Mouse (Mus musculus) stomach, embryonic 16.5 days (tissue): Measurements from ENCODE around the gene Cxcr4. TPM values are rescaled to one million over a fixed set of nuclear protein-coding genes. Genes with fewer than 3 reads are reported as not detected.

Experiments used
- ATAC-seq: fragments of 200-750 bp; cut with Nextera tagmentation; 2 replicates; pipeline ENCODE4 v1.8.0; 2017; ENCODE audit warnings: moderate number of reproducible peaks, moderate TSS enrichment; ENCODE audit not compliant: insufficient read depth, low FRiP score
- H3K27ac ChIP-seq: fragments of 300-500 bp; sonication (generic); 2 replicates; pipeline ENCODE4 v1.5.1; 2014; ENCODE audit warnings: low read length
- H3K27me3 ChIP-seq: fragments of 300-500 bp; sonication (generic); 2 replicates; pipeline ENCODE4 v1.6.1; 2014; ENCODE audit warnings: low read length, control low read depth, mixed read lengths; ENCODE audit not compliant: control insufficient read depth, insufficient read depth
- H3K36me3 ChIP-seq: fragments of 300-500 bp; sonication (generic); 2 replicates; pipeline ENCODE4 v1.6.1; 2014; ENCODE audit warnings: low read length; ENCODE audit not compliant: control insufficient read depth, insufficient read depth
- H3K4me1 ChIP-seq: fragments of 300-500 bp; sonication (generic); 2 replicates; pipeline ENCODE4 v1.6.1; 2014; ENCODE audit warnings: low read length, control low read depth, mixed read lengths; ENCODE audit not compliant: control insufficient read depth, insufficient read depth
- H3K4me2 ChIP-seq: fragments of 300-500 bp; sonication (generic); 2 replicates; pipeline ENCODE4 v1.6.1; 2014; ENCODE audit warnings: low read depth, low read length, mixed read lengths
- H3K4me3 ChIP-seq: fragments of 300-500 bp; sonication (generic); replicated peaks from 2 replicates; pipeline ENCODE4 v1.5.1; 2014; ENCODE audit warnings: mild to moderate bottlenecking, low read length
- H3K9ac ChIP-seq: fragments of 300-500 bp; sonication (generic); 2 replicates; pipeline ENCODE4 v1.6.1; 2014; ENCODE audit warnings: low read length
- H3K9me3 ChIP-seq: fragments of 300-500 bp; sonication (generic); replicated peaks from 2 replicates; pipeline ENCODE4 v1.6.1; 2016; ENCODE audit warnings: low read length, control low read depth; ENCODE audit not compliant: control insufficient read depth
- WGBS: fragments of 180-500 bp; shearing (Covaris S2); extraction: QIAGEN DNeasy Blood & Tissue Kit; methylation state at CpG from one replicate; pipeline ENCODE4 v1.1.7; 2014; 5-methylcytosine and 5-hydroxymethylcytosine counted together
- polyA plus RNA-seq: library from polyadenylated mRNA; unstranded; fragments of >200 nt; fragmentation: Nextera tagmentation; extraction: Ambion mirVana; gene quantifications from 2 replicates; pipeline ENCODE4 v1.2.1, GENCODE M21; 2015

Cxcr4 gene
- polyA plus RNA-seq, 1 experiment from 2014 or later = 7.6 TPM

DNA sequence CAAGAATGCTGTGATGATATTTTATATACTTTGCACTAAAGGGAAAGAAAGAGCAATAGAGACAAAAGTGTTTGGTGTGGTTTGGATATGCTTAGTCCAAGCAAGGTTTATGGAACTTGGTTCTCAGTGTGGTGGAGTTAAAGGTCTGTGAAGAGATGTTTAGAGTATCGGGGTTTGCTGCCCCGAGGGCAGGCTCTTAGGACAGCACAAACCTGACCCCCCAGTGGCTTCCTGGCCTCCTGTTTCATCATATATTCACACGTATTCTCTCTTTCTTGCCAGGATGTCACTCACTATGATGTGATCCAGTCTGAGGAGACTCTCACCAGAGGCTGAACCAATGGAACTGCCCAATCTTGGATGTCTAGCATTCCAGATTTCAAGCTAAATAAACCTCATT lies 43.1 kb downstream of the Cxcr4 start:
- no peak overlapping the region for H3K9ac ChIP-seq
- H3K36me3 ChIP-seq = no peaks in the 10 kb centered on the region
- WGBS = 66% methylated on average over 3 of the region's 3 CpGs
- H3K4me2 ChIP-seq = no peak overlapping the region
- no peaks in the 10 kb centered on the region for H3K27me3 ChIP-seq
- ATAC-seq = no peak
- H3K4me1 ChIP-seq = no peaks in the 10 kb centered on the region
- H3K27ac ChIP-seq = no peak overlapping the region
- no peaks in the 10 kb centered on the region for H3K9me3 ChIP-seq
- no peak overlapping the region for H3K4me3 ChIP-seq

GRCm38 (mm10) chr1:128548220-128548998 lies 43.7 kb downstream of the Cxcr4 start:
- WGBS = 67% methylated on average over 5 of the region's 5 CpGs
- H3K27ac ChIP-seq = no peak overlapping the region
- H3K9ac ChIP-seq = no peak overlapping the region
- H3K9me3 ChIP-seq = no peaks in the 10 kb centered on the region
- no peaks in the 10 kb centered on the region for H3K36me3 ChIP-seq
- H3K4me1 ChIP-seq = no peaks in the 10 kb centered on the region
- ATAC-seq = no peak
- no peaks in the 10 kb centered on the region for H3K27me3 ChIP-seq
- H3K4me2 ChIP-seq = no peak overlapping the region
- H3K4me3 ChIP-seq = no peak overlapping the region

DNA sequence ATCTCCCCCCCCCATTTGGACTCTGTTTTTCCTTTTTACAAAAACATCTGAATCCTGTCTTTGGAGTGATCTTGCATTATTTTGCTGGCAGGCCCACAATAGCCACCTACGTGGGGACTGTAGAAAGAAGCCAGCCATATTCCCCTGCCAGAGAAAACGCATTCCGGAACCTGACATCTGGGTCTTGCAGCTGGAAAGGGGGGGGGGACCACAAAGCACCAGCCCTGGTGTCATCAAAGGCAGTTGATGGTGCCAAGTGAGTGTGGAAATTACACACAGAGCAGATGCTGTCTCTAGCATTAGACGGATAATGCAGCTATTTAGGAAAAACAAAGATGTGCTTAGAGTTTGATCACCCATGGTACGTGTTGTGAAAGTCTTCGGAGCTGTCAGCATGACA lies 46.4 kb downstream of the Cxcr4 start:
- H3K27me3 ChIP-seq = no peaks in the 10 kb centered on the region
- H3K4me2 ChIP-seq = no peak overlapping the region
- 83% methylated on average over 6 of the region's 6 CpGs for whole genome bisulfite sequencing
- H3K9me3 ChIP-seq = no peaks in the 10 kb centered on the region
- H3K27ac ChIP-seq = no peak overlapping the region
- no peak overlapping the region for H3K4me3 ChIP-seq
- ATAC-seq = no peak
- no peaks in the 10 kb centered on the region for H3K4me1 ChIP-seq
- H3K9ac ChIP-seq = no peak overlapping the region
- H3K36me3 ChIP-seq = no peaks in the 10 kb centered on the region

GRCm38 (mm10) chr1:128543137-128543536 lies 49.0 kb downstream of the Cxcr4 start:
- Histone ChIP-seq H3K9me3 (no peaks in the 10 kb centered on the region), H3K36me3 (no peaks in the 10 kb centered on the region), H3K27ac (no peak overlapping the region), H3K27me3 (no peaks in the 10 kb centered on the region), H3K4me1 (no peaks in the 10 kb centered on the region), H3K9ac (no peak overlapping the region), H3K4me2 (no peak overlapping the region), H3K4me3 (no peak overlapping the region)
- 75% methylated on average over 2 of the region's 2 CpGs for whole genome bisulfite sequencing
- no peak for ATAC-seq

DNA sequence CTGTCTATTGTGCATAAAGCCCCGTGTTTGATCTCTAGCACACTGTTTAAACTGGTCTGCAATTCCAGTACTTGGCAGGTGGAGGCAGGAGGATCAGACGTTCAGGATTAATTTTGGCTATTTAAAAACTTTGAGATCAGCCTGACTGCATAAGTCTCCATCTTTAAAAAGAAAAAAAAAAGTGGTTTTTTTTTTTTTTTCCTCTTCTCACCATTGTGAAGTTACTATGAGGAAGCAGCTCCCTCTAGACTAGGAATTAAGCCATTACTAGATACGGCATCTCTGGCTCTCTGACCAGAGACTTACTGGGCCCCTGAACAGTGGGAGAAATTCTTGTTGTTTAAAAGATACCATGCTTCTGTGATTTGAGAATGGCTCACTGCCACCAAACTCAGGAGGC lies 49.5 kb downstream of the Cxcr4 start:
- no peak overlapping the region for H3K4me3 ChIP-seq
- ATAC-seq = no peak
- 60% methylated on average over 3 of the region's 3 CpGs for WGBS
- no peak overlapping the region for H3K9ac ChIP-seq
- no peak overlapping the region for H3K27ac ChIP-seq
- no peaks in the 10 kb centered on the region for H3K9me3 ChIP-seq
- H3K27me3 ChIP-seq = no peaks in the 10 kb centered on the region
- no peaks in the 10 kb centered on the region for H3K36me3 ChIP-seq
- H3K4me2 ChIP-seq = no peak overlapping the region
- H3K4me1 ChIP-seq = no peaks in the 10 kb centered on the region

GRCm38 (mm10) chr1:128540213-128540612 lies 51.9 kb downstream of the Cxcr4 start:
- ATAC-seq = no peak
- 72% methylated on average over 2 of the region's 2 CpGs for WGBS
- no peak overlapping the region for H3K4me3 ChIP-seq

GRCm38 (mm10) chr1:128539555-128539954 lies 52.5 kb downstream of the Cxcr4 start:
- Histone ChIP-seq H3K4me2 (no peak overlapping the region), H3K9me3 (no peaks in the 10 kb centered on the region), H3K36me3 (no peaks in the 10 kb centered on the region), H3K27me3 (no peaks in the 10 kb centered on the region), H3K4me1 (no peaks in the 10 kb centered on the region), H3K4me3 (no peak overlapping the region), H3K9ac (no peak overlapping the region), H3K27ac (no peak overlapping the region)
- 77% methylated on average over 10 of the region's 10 CpGs for WGBS
- no peak for ATAC-seq

More at GRCm38 (mm10) chr1:128540213-128540612, 51.9 kb downstream of the Cxcr4 start:
- no peaks in the 10 kb centered on the region for H3K9me3 ChIP-seq
- no peak overlapping the region for H3K4me2 ChIP-seq
- no peaks in the 10 kb centered on the region for H3K27me3 ChIP-seq
- no peaks in the 10 kb centered on the region for H3K4me1 ChIP-seq
- no peak overlapping the region for H3K27ac ChIP-seq
- H3K36me3 ChIP-seq = no peaks in the 10 kb centered on the region
- no peak overlapping the region for H3K9ac ChIP-seq

Other genes with a start within 250 kb of the Cxcr4 start
- 197 and 200 TPM in 2 replicates for gene Mcm6, start 232.6 kb downstream of the Cxcr4 start, polyA plus RNA-seq
- gene Dars, start 174.9 kb downstream of the Cxcr4 start, polyA plus RNA-seq = 156 and 178 TPM in 2 replicates